Mouse (Mus musculus): ENCODE measurements around the gene Syk. TPM values are rescaled to one million over a fixed set of nuclear protein-coding genes. Genes with fewer than 3 reads are reported as not detected.

The Syk gene
- polyA plus RNA-seq, 2 experiments from 2014 or later = 0.20 to 2.4 TPM

DNA sequence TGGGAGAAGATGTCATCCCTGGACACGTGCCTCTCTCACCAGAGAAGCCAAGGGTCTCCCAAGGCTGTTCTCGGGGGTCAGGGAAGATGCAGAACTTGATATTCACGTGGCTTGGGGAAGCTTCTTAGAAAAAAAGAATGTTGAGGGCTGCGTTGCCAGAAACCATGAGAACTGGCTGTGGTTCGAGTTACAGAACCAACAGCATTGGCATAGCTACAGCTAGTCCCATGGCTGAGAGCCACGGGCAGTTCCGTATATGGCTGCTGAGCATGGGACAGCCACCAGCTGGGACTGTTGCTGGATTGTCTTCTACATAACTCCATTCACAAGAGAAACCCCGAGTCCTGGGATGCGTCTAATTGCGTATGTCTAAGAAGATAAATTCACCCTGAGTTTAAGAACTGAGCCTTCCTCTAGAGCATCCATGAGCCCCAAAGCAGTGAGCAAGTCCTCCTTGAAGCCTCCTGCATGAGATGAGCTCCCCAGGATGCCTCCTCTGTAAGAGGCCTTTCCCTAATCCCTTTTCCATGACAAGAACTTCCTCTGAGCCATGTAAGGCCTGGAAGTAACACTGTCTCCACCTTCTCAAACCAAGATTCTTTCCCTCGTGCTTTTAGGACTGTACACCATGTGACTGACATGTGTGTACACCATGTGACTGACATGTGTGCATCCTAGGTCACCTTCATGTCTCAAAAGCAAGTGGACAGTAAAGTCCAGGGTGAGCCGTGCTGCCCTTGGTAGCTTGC, 71.3 kb downstream of the Syk start:
- ATAC-seq = no peak

GRCm38 (mm10) chr13:52654830-52655308, 71.9 kb downstream of the Syk start:
- ATAC-seq = no peak

- no peak for ATAC-seq
Observed at GRCm38 (mm10) chr13:52657966-52658365, 75.0 kb downstream of the Syk start.

DNA sequence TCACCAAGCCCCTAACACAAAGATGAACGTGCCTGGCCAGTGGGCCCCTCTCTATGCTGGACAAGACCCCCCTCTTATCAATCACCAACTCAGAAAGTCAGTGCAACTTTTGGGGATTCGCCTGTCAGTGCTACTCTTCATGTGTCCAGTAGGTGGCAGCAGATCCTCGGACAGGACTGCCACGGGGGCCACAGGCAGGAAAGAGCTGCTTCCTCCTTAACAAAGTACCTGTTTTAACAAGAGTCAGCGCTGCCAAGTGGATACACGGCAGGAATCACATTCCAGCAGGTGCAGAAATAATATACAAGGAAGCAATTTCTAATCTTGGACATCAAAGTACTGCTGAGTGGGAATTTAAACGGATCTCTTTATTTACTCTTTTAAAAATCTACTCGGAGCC, 75.5 kb downstream of the Syk start:
- ATAC-seq = peak; percentile 32

GRCm38 (mm10) chr13:52659171-52659665, 76.2 kb downstream of the Syk start:
- ATAC-seq = no peak

DNA sequence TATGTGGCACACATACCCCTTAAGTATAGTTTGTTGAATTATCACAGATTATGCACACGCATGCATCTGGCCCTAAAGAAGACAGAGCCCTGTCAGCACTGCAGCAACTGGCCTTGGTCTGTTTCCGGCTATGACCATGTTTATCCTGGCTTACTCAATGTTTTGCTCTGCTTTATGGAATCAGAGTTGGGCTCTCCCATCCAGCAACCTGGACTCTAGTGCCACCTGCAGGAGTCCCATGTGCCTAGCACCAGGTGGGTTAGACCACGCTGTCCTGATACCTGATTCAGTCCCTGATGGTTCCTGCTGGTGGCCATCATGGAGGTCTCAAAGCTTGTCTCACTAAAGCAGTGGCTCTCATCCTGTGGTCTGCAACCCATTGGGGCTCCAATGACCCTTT, 86.9 kb downstream of the Syk start:
- no peak for ATAC-seq

DNA sequence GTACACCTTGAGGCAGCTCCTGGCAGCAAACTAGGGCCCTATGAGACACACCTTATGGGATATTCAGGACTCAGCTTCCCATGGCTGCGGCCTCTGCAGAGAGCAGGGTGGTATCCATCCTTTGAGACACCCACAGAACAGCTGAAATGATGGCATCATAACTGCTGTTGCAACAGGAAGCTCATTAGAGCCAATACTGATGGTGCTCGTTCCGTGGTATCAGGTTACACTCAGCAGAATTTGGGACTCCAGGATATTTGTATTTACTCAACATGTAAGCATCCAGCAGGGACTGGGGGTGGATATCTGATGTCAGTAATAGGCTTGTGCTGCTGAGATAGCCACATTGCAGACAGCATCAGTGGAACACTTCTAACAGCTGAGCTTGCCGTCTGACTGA, 90.3 kb downstream of the Syk start:
- ATAC-seq = no peak

DNA sequence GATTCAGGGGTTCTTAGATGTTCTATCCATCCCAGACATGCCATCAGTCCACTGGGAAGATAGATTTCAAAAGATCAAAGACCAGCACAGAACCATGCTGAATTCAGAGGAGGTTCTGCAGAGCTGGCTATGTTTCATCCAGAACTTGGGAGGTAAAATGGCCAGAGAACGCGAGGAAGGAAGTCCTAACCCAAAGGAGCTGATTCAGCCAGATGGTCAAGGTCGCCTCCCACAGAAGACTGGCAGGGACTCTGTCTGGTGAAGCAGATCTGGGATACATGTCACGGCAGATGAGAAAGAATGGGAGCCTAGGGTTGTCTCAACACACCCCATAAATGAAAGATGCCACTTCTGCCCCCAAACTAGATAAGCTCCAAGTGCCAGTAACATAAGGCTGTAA, 90.9 kb downstream of the Syk start:
- ATAC-seq = no peak

GRCm38 (mm10) chr13:52674839-52675238, 91.9 kb downstream of the Syk start:
- no peak for ATAC-seq

DNA sequence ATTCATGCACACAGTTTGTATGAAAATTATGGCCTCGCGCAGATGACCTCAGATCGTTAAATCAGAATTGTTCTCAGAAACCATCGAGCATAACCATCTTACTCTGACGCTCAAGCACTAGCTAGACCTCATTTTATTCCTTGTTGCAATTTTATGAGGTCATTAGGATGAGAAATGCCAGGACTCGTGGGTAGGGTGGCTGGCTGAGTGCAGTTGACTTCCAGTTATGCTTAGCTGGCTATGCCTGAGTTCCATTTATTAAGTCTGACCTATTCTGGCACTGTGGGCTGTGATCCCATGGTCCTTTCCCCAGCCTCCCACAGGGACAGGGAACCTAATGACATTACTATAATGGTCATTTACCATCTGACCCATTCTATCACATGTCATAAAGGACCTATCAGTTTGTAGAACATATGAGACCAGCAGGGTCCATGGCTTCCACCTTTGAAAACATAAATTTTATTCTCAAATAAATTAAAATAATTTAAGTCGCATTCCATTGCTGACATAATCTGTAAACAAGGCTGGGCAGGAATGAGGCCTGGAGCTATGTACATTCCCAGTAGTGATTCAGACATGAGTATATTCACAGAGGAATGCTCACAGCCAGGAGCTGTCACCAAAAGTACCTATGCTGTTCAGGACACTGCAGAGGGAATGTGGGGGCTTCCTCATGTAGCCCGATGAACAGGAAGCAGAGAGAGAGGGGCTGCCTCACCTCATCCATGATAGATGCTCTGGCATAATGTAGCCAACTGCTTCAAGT, 92.7 kb downstream of the Syk start:
- no peak for ATAC-seq

- ATAC-seq = no peak
Observed at GRCm38 (mm10) chr13:52676671-52677445, 93.9 kb downstream of the Syk start.

DNA sequence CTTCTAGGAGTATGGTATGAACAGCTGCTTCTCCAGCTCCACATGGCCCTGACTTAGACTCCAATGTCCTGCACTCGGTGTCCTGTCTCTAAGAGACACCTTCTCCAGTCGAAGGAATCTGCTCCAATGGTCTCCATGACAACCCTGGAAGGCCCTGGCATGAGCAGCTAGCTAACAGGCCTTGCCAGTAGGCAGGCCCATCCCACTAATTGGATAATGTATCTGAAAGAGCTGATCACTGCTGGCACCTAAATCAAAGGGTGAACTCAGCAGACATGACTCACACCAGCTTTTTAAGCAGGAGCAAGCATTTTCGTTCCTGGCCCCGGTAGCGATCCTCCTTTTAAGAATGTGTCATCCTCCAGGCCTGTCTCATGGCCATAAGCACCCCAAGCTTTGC, 96.9 kb downstream of the Syk start:
- ATAC-seq = no peak

DNA sequence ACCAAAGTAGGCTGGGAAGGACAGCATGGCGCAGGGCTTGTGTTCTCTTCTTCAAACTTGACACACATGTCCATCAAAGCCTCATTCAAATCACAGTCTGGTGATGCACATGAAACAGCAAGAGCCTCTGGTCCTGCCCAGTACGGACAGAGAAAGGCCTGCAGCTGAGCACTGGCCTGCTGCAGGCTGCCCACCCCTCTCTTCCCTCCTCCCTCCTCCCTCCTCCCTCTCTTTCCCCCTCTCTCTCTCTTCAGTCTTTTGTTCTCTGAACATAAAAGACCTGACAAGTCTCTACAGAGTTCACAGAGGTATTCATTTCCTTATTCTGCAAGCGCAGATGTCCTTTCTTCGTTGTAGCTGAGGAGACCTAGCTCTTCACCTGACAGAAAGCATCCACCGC, 99.1 kb downstream of the Syk start:
- no peak for ATAC-seq

- no peak for ATAC-seq
Observed at GRCm38 (mm10) chr13:52690425-52690824, 107.5 kb downstream of the Syk start.

GRCm38 (mm10) chr13:52692311-52692710, 109.3 kb downstream of the Syk start:
- no peak for ATAC-seq

- ATAC-seq = no peak
Observed at GRCm38 (mm10) chr13:52694857-52695256, 111.9 kb downstream of the Syk start.

Other genes starting within 250 kb of the Syk start
- gene Diras2, start 51.9 kb upstream of the Syk start, polyA plus RNA-seq (2017; shearing (Covaris generic)) = not detected